Mouse (Mus musculus) R1 (cell line): ENCODE results near the gene Atp8a2.
"Not testable (repeated sequence)": the region's sequence is repeated elsewhere in the genome, so short reads cannot be mapped to it uniquely, and the experiment has no call there.

Experiments used
- DNase-seq: peaks from one replicate; pipeline ENCODE4 v3.0.0-alpha.2; 2018; ENCODE audit warnings: low read depth, low spot score

Atp8a2 gene

GRCm38 (mm10) chr14:59783348-59784341, 413.3 kb downstream of the Atp8a2 start:
- DNase-seq: no peak

- no peak for DNase-seq
These were observed 416.6 kb downstream of the Atp8a2 start for GRCm38 (mm10) chr14:59780391-59780790.

GRCm38 (mm10) chr14:59762227-59762626, 434.8 kb downstream of the Atp8a2 start:
- DNase-seq: no peak

GRCm38 (mm10) chr14:59759900-59760493, 437.0 kb downstream of the Atp8a2 start:
- no peak for DNase-seq

DNA sequence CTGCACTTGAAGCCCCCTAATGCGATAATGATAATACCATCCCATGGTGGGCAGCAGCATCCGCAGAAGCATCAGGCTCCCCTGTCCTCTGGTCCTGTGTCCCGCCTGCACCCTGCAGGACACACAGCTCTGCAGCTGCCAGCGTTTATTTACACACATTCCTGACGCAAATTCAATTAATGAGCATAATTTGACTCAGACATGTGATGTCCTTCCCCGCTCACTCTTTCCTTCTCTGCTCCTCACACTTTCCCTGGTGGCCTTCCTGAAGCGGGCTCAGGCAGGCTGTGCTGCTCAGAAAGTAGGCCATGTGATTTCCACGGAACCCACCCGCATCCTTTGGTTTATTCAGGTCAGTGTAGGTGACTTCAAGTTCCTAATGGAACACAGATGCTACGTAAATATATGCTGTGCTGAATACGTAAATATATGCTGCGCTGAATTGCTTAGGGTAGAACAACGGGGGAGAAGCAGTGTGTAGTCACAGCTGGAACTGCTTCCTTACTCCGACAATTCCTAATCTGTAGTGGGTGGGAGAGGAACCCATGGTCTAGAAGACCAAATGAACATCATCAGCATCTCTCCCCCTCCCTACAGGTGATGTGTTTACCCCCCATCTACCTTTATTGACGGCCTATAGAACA, 437.7 kb downstream of the Atp8a2 start:
- no peak for DNase-seq

GRCm38 (mm10) chr14:59752401-59752800, 444.6 kb downstream of the Atp8a2 start:
- no peak for DNase-seq

- DNase-seq: no peak
These were observed 447.0 kb downstream of the Atp8a2 start for GRCm38 (mm10) chr14:59750005-59750404.

DNA sequence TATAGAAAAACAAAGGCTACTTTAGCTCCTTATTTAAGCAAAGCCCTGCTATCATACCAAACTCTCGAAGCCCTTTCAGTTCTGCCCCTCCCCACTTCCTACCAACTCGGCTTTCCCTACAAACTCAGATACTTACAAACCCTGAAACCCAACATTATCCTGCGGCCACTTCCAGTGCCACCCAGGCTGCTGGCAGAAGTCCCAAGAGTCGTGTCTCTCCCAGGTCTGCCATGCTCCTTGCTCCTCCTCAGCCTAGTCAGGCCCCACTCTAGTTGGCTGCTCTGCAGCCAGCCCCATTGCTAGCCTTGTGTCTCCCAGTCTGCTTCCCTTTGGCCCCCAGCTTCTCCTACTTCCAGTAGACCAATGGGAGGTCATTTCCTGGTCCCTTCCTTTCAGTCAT, 451.3 kb downstream of the Atp8a2 start:
- no peak for DNase-seq

DNA sequence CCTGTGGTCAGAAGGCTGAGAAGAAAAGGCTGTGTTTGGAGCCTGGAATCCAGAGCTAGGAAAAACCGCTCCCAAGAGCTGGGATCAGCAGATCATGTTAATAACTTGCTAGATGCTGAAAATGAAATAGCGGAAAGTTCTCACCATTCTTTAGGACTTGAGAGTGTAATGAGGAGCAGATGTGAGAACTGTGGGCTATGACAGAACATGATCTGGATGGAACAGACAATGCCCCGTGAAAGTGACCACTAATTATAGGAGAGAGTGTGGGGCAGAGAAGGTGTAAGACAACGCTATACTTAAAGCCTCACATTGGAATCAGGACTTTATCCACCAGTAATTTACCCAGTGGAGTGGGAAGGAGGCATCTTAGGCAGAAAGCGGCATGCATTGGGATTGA, 455.2 kb downstream of the Atp8a2 start:
- no peak for DNase-seq

DNA sequence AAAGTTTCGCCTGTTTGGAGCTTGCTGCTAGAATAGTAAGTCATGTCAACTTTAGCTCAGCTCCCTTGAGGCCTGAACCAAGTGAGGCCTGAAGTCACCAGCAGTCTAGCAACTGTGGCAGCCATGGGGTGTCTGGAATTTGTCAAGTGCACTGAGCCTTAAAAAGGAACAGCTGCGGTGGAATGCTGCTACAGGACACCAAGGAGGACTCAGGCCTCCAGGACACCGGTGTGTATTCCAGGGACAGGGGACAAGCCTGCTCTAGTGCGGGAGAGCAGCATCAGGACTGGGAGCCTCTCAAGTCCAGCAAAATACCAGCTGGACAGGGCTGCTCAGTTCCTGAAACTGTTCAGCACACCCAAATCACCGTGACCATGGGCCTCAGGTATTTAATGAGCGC, 457.5 kb downstream of the Atp8a2 start:
- DNase-seq: no peak

DNA sequence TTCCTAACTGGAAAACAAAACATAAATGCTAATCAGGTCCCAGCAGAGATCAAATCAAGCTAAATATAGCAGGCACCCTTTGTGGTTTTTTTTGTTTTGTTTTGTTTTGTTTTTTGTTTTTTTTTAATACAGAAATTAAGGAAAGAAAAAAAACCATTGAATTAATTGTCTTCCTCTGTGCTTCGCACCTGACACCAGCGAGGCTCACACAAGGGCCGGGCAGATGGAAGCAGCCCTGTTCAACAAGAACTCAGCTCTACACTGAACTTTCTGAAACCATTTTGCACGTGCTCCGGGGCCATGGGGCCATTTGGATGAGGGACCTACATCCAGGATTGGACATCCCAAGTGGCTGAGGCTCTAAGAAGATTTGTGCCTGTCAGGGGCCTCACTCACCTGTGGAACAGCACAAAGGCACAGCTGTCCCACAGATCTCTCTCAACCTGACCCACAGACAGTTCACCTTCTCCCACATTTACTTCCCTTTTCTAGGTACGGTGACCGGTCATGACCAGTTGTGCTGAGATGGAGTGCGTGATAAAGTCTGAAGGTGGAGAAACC, 459.2 kb downstream of the Atp8a2 start:
- no peak for DNase-seq

GRCm38 (mm10) chr14:59736861-59737700, 459.9 kb downstream of the Atp8a2 start:
- peak; percentile 76 for DNase-seq

DNA sequence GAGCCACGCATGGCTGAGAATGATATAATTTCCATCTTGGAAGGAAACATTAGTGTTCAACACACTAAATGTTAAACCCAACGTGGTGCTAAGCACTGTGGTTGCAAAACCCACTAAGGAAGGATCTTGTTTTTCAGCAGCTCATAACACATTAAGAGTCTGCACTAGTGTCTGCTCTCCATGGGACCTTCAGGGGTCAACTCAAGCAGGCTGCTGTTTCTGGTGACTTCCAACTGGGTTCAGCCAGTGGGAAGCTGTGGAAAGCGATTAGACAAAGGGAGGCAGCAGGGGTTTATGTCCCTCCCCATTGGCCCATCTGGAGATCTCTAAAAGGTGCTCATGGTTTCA, 467.0 kb downstream of the Atp8a2 start:
- peak; percentile 6 for DNase-seq

- DNase-seq: no peak
These were observed 467.5 kb downstream of the Atp8a2 start for GRCm38 (mm10) chr14:59729298-59730042.

DNA sequence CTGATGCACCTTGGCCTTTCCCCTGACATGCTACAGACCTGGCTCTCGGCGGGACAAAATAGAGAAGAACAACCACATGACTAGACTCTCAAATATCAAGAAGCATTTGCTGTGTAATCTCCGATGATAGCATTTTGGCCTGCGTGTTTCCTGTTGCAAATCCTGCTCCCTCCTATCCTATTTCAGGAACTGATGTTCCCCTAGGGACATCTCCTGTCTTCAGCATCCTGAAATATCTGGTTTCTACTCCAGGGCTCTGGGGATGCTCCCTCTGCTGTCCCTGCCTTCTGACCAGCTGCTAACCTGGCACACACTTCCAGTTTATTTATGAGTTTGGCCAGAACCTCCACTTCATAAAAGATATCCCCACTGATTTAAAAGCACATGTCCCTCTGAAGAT, 470.0 kb downstream of the Atp8a2 start:
- DNase-seq: no peak

DNA sequence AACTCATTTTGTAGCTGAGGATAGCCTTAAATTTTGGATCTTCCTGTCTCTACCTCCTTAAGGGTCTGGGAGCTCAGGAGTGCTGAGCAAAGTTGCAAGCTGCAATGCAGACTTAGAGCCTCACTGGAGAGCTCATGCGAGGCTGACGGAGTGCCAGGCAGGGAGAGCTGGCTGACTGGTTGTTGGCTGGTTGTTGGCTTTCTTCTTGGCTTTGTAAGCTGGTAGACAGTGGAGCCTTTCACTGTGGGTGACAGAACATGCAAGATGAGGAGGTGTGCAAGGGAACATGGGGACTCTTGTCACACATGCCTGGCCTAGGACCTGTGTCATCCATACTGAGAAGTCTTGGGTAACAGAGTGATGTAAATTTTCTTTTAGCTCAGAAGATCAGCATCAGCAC, 473.8 kb downstream of the Atp8a2 start:
- no peak for DNase-seq

DNA sequence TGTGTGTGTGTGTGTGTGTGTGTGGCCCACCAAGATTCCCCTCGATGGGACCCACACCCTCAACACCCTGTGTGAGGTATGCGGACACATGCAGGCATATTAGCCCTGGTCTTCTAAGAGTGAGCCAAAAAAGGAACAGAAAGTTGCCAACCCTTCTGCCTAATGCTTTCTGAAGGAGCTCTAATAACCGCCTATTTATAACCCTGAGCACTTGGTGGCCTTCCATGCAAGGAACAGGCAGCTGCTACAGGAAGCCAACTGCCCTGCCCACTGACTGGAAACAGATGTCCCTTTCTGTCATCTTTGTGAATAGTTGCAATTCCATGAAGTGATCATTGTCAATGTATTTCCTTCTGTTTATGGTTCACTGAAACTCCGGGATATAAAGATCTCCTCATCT, 475.0 kb downstream of the Atp8a2 start:
- no peak for DNase-seq

DNA sequence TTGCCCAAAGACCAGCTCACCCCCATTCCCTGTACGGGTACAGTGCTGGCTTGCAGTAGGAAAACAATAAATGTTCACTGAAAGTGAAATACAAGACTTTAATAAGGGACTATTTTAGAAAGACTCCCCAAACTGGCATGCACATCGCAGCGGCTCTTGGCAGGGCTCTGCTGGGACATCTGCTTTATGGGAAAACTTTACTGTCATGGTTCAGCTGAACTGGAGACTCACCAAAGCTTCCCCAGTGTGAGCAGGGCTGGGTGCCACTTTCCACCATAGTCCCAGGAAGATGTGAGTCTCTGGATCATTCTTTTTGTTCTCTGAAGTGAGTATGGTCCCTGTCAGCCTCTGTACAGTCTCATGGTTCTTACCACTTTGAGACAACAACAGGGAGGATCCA, 475.6 kb downstream of the Atp8a2 start:
- no peak for DNase-seq

DNA sequence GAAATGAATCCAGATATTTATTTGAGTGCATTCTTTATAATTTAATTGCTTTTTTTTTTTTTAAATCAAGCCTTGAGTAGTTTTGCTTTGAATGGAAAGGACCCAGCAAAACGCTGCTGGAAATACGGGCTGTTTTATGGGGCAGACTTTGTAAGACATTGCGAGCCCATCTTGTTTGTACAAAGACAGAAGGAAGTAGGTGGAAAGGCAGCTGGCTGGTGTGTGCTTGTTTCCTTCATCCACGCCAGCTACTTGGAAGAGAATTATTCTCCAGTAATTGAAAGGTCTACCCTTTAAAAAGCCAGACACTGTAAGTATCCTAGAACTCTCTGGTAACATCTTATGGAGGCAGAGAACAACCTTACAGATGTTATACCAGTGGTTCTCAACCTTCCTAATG, 476.6 kb downstream of the Atp8a2 start:
- no peak for DNase-seq

GRCm38 (mm10) chr14:59716443-59717085, 480.4 kb downstream of the Atp8a2 start:
- not testable (repeated sequence) for DNase-seq
